In genomic region chr15:99725341-99726155, GRCm38 (mm10) we compare ENCODE assay signal across 8 mouse cellular contexts. TPM values are rescaled to one million over a fixed set of nuclear protein-coding genes. Genes with fewer than 3 reads are reported as not detected.
A peak's percentile ranks its signal among the peaks of the same experiment; 100 is the strongest.
DNase-seq lines count a peak whose midpoint lies in the region; ATAC-seq and TF ChIP-seq lines count a peak whose summit lies in the region.

TSS of gene Cox14 (plus strand) at chr15:99725618.

- CTCF ChIA-PET in Patski (lab: Charles Lee), result interaction anchor here (0.8 to 3.9 kb wide), 17 partner anchors 11 to 181 kb away, joined by 3 to 22 read pairs (median 4); partner anchors contain the start of gene Gm17349

- peak; percentile 77 for ATAC-seq in Patski
- peak; percentile 95 for ATAC-seq in hindbrain, embryonic 13.5 days (ENCODE audit: low FRiP score)

- under 1% methylated on average over 60 of the region's 68 CpGs for WGBS in hindbrain, embryonic 13.5 days

- H3K4me2 ChIP-seq in hindbrain, embryonic 13.5 days, result peak within 1 kb of the TSS; percentile 81

- no peak for TF ChIP-seq CTCF in Patski (IDR thresholded peaks at IDR 0.05)

- in situ Hi-C loops in Patski (cut with MboI; ENCODE audit: low pct_unique_long_range_greater_than_20kb), result loop anchor here (5.0 kb wide), 1 partner anchor 47 kb away; the partner anchor contains the start of gene Cers5

- H3K9me3 ChIP-seq in hindbrain, embryonic 13.5 days, result no peaks in the 10 kb centered on the region

- no peaks in the 10 kb centered on the region for H3K27me3 ChIP-seq in Patski
- H3K27me3 ChIP-seq in hindbrain, embryonic 13.5 days, result no peaks in the 10 kb centered on the region

- peak within 1 kb of the TSS; percentile 94 for H3K27ac ChIP-seq in hindbrain, embryonic 13.5 days

- H3K4me1 ChIP-seq in hindbrain, embryonic 13.5 days (replicated peaks), result peaks cover 36% of the 10 kb centered on the region

- peaks cover 60% of the 10 kb centered on the region for H3K36me3 ChIP-seq in hindbrain, embryonic 13.5 days

- peak; percentile 99 for DNase-seq in Patski (ENCODE audit: low read depth, low spot score)
- peak; percentile 96 to 98 for DNase-seq in cerebellum, postnatal 14 days
- DNase-seq in frontal cortex, postnatal 14 days (ENCODE audit: low spot score in 2 of 2), result peak; percentile 93 to 96
- peak; percentile 89 to 93 for DNase-seq in layer of hippocampus, postnatal 25 days (ENCODE audit: extremely low spot score in 1 of 2, low spot score in 1 of 2)
- DNase-seq in lung, postnatal 25 days (ENCODE audit: low spot score), result peak; percentile 98
- DNase-seq in retina, embryonic 14.5 days (ENCODE audit: low spot score), result peak; percentile 99
- DNase-seq in thymus, postnatal 4 days, result peak; percentile 92

- POLR2A ChIA-PET in Patski (lab: Charles Lee), result interaction anchor here (0.7 to 2.3 kb wide), 4 partner anchors 10 to 164 kb away, joined by 3 to 7 read pairs (median 4); no protein-coding TSS in a partner anchor

- peak within 1 kb of the TSS; percentile 96 for H3K9ac ChIP-seq in hindbrain, embryonic 13.5 days

- H3K4me3 ChIP-seq in hindbrain, embryonic 13.5 days, result peak within 1 kb of the TSS; percentile 97

RNA-seq across cellular contexts. Expression of gene Cox14, which starts in this region (rescaled TPM):
- 170 TPM for polyA plus RNA-seq in Patski (2021)
- polyA plus RNA-seq in hindbrain, embryonic 13.5 days (2015; fragmentation: Nextera tagmentation; extraction: Ambion mirVana), result 160 and 174 TPM in 2 replicates
- total RNA-seq in layer of hippocampus, postnatal 25 days (2021), result 100 to 1,000 TPM; 124 to 135 TPM

Comparison
In these comparisons a context has a peak if more than half of its experiments do, and no peak if none do; other contexts are left out.
1. Peak in every context shown above with its lines: DNase-seq, ATAC-seq, H3K4me3 ChIP-seq and H3K27ac ChIP-seq.